Mouse (Mus musculus): Measurements from ENCODE around the gene Ppp4r3a.
"Not testable (repeated sequence)": the region's sequence is repeated elsewhere in the genome, so short reads cannot be mapped to it uniquely, and the experiment has no call there.

Gene Ppp4r3a

DNA sequence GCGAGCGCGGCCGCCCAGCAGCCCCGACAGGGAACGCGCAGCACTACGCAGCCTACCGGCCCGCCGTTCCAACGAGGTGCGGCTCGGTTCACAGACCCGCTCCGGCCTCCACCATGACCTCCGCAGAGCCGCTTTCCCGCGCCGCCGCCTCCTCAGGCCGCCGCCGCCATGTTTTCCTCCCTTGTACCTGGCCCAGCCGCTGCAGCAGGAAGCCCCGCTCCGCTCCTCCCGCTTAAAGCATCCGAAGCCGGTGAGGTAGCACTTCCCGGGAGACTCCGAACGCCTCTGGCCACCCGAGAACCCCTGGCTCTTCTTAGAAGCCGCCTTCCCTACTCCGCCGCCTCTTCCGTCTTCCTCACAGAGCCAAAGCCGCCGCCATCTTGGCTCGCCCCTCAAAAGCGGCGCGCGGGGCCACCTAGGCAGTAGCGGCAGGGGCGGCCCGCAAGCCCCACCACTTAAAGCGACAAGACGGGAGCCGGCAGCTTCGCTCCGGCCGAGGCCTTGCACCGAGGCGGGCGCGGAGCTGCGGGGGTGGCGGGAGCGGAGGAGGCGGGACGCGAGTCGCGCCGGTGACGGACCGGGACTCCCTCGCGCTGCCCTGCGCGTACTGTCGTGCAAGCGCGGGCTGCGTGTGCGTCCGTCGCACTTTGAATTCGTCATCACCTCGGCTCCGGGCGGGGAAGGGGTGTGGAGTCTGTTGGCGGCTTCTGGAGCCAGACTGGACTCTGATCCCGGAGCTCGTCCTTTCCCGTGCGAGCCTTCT, at the start of gene Ppp4r3a:
Gene Ppp4r3a (minus strand): TSS at position 627 of the 763 bp plus-strand sequence.
- DNase-seq (ENCODE audit: low spot score) = peak; percentile 97

DNA sequence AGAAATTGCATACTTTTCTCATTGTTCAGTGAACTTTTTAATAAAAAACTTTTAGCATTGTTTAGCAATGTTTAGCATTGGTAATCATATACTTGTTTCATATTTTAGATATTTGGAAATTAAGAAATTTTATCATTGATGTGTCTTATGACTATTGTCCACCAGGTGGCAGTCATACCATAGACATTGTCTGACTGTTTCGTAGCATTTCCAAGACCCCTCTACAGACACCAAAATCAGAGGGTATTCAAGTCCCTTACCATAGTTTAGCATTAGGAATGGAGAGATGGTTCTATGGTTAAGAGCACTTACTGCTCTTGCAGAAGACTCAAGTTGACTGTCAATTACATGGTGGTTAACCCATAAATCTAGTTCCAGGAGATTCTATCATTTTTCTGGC, 39.5 kb upstream of the Ppp4r3a start:
- DNase-seq (ENCODE audit: low spot score) = no peak

DNA sequence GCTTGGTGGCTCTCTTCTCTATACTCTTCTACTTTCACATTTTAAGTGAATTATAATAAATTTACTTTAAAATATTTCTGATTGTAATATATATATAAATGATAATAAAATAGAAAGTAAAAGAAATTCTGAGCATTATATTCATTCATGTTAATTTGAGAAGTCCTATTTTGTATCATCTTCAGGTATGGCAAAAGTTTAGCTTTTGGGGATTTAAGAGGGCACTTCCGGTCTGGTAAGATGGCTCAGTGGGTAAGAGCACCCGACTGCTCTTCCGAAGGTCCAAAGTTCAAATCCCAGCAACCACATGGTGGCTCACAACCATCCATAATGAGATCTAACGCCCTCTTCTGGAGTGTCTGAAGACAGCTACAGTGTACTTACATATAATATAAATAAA, 38.6 kb upstream of the Ppp4r3a start:
- not testable (repeated sequence) for DNase-seq (ENCODE audit: low spot score)

- not testable (repeated sequence) for DNase-seq (ENCODE audit: low spot score)
Observed at GRCm38 (mm10) chr12:101109794-101110585, 26.5 kb upstream of the Ppp4r3a start.

GRCm38 (mm10) chr12:101107722-101108121, 24.2 kb upstream of the Ppp4r3a start:
- DNase-seq (ENCODE audit: low spot score) = no peak

- DNase-seq (ENCODE audit: low spot score) = no peak
Observed at GRCm38 (mm10) chr12:101105571-101105970, 22.1 kb upstream of the Ppp4r3a start.

- DNase-seq (ENCODE audit: low spot score) = peak; percentile 60
Observed at GRCm38 (mm10) chr12:101102648-101103047, 19.1 kb upstream of the Ppp4r3a start.

- DNase-seq (ENCODE audit: low spot score) = not testable (repeated sequence)
Observed at GRCm38 (mm10) chr12:101093678-101094077, 10.2 kb upstream of the Ppp4r3a start.

DNA sequence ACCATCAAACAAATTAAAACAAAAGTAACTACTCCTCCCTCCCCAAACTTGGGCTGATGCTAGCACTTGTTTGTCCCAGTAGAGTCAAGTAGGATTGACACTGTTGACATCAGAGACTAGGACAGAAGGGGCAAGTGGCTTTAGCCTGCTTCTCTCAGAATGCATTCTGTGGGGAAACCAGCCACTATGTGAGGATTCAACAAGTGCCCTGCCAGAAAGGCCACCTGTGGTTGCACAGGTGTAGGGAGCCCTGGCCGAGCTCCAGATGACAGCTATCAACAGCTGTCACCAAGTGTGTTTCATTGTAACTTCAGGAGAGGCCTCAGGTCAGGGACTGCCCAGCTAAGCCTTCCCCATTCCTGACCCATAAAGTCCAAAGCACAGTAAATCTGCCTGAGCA, 6.5 kb upstream of the Ppp4r3a start:
- DNase-seq (ENCODE audit: low spot score) = peak; percentile 45

DNA sequence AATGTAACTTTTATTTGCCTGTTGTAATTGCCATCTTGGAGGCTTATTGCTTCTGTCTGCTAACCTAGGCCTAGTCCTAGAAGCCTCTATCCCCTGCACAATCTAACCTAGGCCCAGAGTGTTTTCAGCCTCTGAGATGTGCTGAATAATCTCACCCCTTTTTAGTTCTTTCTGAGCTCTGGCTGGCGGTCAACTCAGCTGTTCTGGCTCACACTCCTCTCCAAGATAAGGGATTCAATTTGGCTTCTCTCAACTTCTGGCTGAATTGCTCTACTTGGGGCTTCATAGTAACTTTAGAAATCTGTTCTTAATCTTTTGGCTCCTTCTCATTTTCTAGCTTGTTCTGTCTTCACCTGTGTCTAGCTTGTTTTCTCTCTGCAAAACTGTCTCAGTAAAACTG, 3.9 kb upstream of the Ppp4r3a start:
- no peak for DNase-seq (ENCODE audit: low spot score)

- no peak for DNase-seq (ENCODE audit: low spot score)
Observed at GRCm38 (mm10) chr12:101084881-101085666, 1.6 kb upstream of the Ppp4r3a start.

DNA sequence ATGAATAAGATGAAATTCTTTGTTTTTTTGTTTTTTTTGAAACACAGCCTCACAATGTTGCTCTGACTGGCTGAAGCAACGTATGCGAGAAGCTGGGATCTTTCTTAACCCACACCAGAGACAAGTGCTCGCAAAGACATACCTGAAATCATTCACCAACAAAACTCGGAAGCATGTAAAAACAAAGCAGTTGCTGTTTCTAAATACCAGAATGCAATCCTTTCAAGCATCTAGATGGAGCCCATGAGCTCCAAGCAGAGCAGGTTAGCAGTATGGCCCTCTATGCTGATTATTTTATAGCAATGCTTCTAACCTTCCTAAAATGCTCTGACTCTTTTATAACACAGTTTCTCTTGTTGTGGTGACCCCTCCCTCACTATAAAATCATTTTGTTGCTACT, 735 bp upstream of the Ppp4r3a start:
- no peak for DNase-seq (ENCODE audit: low spot score)

DNA sequence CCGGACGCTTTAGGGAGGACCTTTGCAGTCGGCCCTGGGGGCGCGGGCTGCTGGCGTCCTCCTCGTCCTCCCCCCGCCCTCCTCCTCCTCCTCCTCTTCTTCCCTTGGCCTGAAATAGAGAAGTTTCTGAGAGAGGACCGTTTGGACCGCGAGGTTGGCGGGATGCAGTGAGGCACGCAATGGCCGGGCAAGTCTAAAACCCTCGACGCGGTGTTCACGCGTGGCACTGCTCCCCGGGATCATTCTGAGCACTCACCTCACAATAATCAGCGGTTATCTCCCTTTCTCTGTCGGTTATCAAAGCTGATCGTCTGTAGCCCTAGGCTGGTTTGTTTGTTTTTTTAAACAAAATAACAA, 315 bp upstream of the Ppp4r3a start:
- DNase-seq (ENCODE audit: low spot score) = no peak

GRCm38 (mm10) chr12:101082296-101083075, 1.0 kb downstream of the Ppp4r3a start:
- peak; percentile 66 for DNase-seq (ENCODE audit: low spot score)

DNA sequence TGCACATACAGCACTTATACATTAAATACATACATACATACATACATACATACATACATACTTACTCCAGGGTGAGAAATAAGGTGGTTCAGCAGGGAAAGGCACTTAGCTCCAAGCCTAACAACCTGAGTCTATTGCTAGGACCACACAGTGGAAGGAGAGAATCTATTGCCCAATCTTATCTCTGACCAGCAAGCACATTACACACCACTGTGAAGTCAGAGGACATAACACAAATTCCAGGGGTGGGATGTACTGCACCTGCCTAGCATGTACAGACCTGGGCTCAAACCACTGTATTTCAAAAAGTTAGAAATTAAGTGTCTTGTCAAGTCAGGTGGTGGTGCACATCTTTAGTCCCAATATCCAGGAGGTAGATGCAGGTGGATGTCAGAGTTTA, 5.5 kb downstream of the Ppp4r3a start:
- DNase-seq (ENCODE audit: low spot score) = no peak

- DNase-seq (ENCODE audit: low spot score) = no peak
Observed at GRCm38 (mm10) chr12:101075433-101075832, 8.1 kb downstream of the Ppp4r3a start.

- no peak for DNase-seq (ENCODE audit: low spot score)
Observed at GRCm38 (mm10) chr12:101074821-101075429, 8.6 kb downstream of the Ppp4r3a start.

DNA sequence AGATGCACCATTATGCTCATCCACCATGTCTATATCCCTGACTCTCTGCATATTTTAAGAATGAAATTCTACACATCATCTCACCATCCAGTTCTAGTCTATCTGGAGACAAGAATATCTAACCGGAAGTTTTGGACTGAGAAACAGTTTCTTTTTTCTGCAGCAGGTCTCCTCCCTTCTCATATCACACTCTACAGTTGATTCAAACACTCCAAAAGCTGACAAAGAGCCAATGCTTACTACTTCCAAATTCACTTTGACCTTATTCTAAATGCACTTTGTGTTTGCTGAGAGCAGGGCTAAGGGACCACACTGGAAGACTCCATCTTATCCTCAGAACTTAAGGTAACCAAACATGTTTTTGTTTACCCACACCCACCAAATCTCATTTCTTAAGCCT, 13.7 kb downstream of the Ppp4r3a start:
- no peak for DNase-seq (ENCODE audit: low spot score)

GRCm38 (mm10) chr12:101066329-101066728, 17.2 kb downstream of the Ppp4r3a start:
- no peak for DNase-seq (ENCODE audit: low spot score)

- DNase-seq (ENCODE audit: low spot score) = no peak
Observed at GRCm38 (mm10) chr12:101039956-101040355, 43.5 kb downstream of the Ppp4r3a start.

All from testis, postnatal 10 days (tissue).